12 mouse cellular contexts compared by ENCODE assay signal in the genomic region with DNA sequence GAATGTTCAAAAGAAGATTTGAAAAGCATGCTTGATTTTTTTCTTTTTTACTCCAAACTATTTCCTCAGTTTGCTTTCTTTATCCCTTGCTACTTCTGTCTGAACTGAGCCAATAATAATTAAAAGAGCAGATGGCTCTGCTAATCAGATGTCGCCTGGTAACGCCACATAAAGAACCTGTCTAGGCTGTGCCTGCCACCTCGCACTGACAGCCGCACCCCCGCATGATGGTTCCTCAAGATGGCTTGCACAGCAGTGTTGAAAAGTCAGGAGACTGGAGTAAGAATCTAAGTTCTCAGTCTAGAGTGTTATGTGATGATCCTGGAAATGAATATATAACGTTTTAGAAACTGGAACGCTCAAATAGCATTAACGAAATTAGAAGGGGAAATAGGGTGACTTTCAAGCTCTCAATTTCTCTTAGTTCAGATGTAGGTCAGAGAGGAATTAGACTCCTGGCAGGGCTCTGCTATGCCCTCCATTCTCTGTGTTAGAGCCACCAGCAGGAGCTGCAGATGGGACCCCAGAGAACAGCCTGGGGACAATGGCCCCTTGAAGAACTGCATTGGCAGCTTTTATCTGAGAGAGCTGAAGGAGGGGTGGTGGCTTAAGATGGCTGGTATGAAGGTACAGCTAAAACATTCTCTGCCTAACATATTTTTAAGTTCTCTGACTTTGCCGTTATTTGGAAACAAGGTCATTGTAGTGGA.
A peak's percentile ranks its signal among the peaks of the same experiment; 100 is the strongest.
DNase-seq lines count a peak whose midpoint lies in the region; ATAC-seq and TF ChIP-seq lines count a peak whose summit lies in the region.
"Had no signal": no experiment of that assay in that cellular context is flagged by ENCODE, and none has a peak within 500 bp of the region (broad histone marks: within the 10 kb centered on the region; RNA-seq: fewer than 3 reads in every experiment).

No protein-coding gene starts in this region.

- TF ChIP-seq POLR2A in brain, embryonic 14.5 days (IDR thresholded peaks at IDR 0.05; ENCODE audit: borderline replicate concordance, extremely low read depth, insufficient read depth, insufficient read length, poor library complexity, severe bottlenecking), result no peak

- no peaks in the 10 kb centered on the region for H3K9me3 ChIP-seq in hindbrain, embryonic 16.5 days (ENCODE audit: control insufficient read depth, low read length)
- H3K9me3 ChIP-seq in midbrain, embryonic 14.5 days (ENCODE audit: control insufficient read depth, low read length), result no peaks in the 10 kb centered on the region
- no peaks in the 10 kb centered on the region for H3K9me3 ChIP-seq in kidney, embryonic 16.5 days (ENCODE audit: low read length)
- H3K9me3 ChIP-seq in limb, embryonic 10.5 days (replicated peaks), result no peaks in the 10 kb centered on the region
- H3K9me3 ChIP-seq: embryonic facial prominence, embryonic 12.5 days; heart, embryonic 10.5 days; liver, embryonic 13.5 days had no signal

- DNase-seq in brain, embryonic 14.5 days (ENCODE audit: low read depth), result peak; percentile 94
- DNase-seq in cerebellum, postnatal 25 days, result peak; percentile 29 to 53
- peak; percentile 45 for DNase-seq in midbrain, embryonic 14.5 days
- DNase-seq in thymus, postnatal 10 days (ENCODE audit: low spot score in 2 of 2), result no peak
- DNase-seq in adrenal gland, postnatal 4 days (ENCODE audit: low spot score in 2 of 2), result no peak
- DNase-seq in limb, embryonic 10.5 days (ENCODE audit: low spot score), result no peak
- DNase-seq: adrenal gland, adult 2 months; liver, embryonic 13.5 days had no signal

- WGBS in hindbrain, embryonic 16.5 days, result 46% methylated on average over 9 of the region's 9 CpGs
- 42% methylated on average over 9 of the region's 9 CpGs for WGBS in midbrain, embryonic 14.5 days
- WGBS in kidney, embryonic 16.5 days, result 64% methylated on average over 9 of the region's 9 CpGs
- 82% methylated on average over 9 of the region's 9 CpGs for WGBS in limb, embryonic 10.5 days

- no peak for TF ChIP-seq CTCF in brain, embryonic 14.5 days (IDR thresholded peaks at IDR 0.05; ENCODE audit: borderline replicate concordance, extremely low read depth, insufficient read depth, insufficient read length)

- H3K27me3 ChIP-seq in hindbrain, embryonic 16.5 days (replicated peaks; ENCODE audit: control insufficient read depth, insufficient read depth, low read length), result no peaks in the 10 kb centered on the region
- no peaks in the 10 kb centered on the region for H3K27me3 ChIP-seq in midbrain, embryonic 14.5 days (ENCODE audit: control insufficient read depth, insufficient read depth, low read length)
- H3K27me3 ChIP-seq in kidney, embryonic 16.5 days (ENCODE audit: insufficient read depth, low read length), result no peaks in the 10 kb centered on the region
- H3K27me3 ChIP-seq in limb, embryonic 10.5 days (ENCODE audit: low read depth, poor library complexity, severe bottlenecking), result no peaks in the 10 kb centered on the region
- H3K27me3 ChIP-seq: embryonic facial prominence, embryonic 12.5 days; liver, embryonic 13.5 days had no signal

- no peaks in the 10 kb centered on the region for H3K36me3 ChIP-seq in hindbrain, embryonic 16.5 days (ENCODE audit: control insufficient read depth, insufficient read depth, low read length)
- H3K36me3 ChIP-seq in midbrain, embryonic 14.5 days (ENCODE audit: control insufficient read depth, insufficient read depth, low read length), result no peaks in the 10 kb centered on the region
- H3K36me3 ChIP-seq in kidney, embryonic 16.5 days (ENCODE audit: insufficient read depth, low read length), result no peaks in the 10 kb centered on the region
- no peaks in the 10 kb centered on the region for H3K36me3 ChIP-seq in limb, embryonic 10.5 days
- H3K36me3 ChIP-seq: embryonic facial prominence, embryonic 12.5 days; heart, embryonic 10.5 days; liver, embryonic 13.5 days had no signal

- H3K4me3 ChIP-seq in hindbrain, embryonic 16.5 days (ENCODE audit: low read length), result no peak overlapping the region
- no peak overlapping the region for H3K4me3 ChIP-seq in midbrain, embryonic 14.5 days (replicated peaks; ENCODE audit: low read depth, low read length)
- no peak overlapping the region for H3K4me3 ChIP-seq in kidney, embryonic 16.5 days (ENCODE audit: low read length)
- H3K4me3 ChIP-seq in limb, embryonic 10.5 days, result no peak overlapping the region
- H3K4me3 ChIP-seq: embryonic facial prominence, embryonic 12.5 days; heart, embryonic 10.5 days; liver, embryonic 13.5 days had no signal

- H3K27ac ChIP-seq in hindbrain, embryonic 16.5 days (ENCODE audit: low read depth, low read length), result peak overlapping the region; percentile 31; the same call in 1 of the 2 replicates
- peak overlapping the region; percentile 14; the same call in 1 of the 2 replicates for H3K27ac ChIP-seq in midbrain, embryonic 14.5 days (replicated peaks; ENCODE audit: low read depth, low read length)
- no peak overlapping the region for H3K27ac ChIP-seq in kidney, embryonic 16.5 days (ENCODE audit: low read length)
- no peak overlapping the region for H3K27ac ChIP-seq in limb, embryonic 10.5 days
- H3K27ac ChIP-seq: embryonic facial prominence, embryonic 12.5 days; heart, embryonic 10.5 days; liver, embryonic 13.5 days had no signal

- H3K4me2 ChIP-seq in hindbrain, embryonic 16.5 days (ENCODE audit: low read length), result no peak overlapping the region
- no peak overlapping the region for H3K4me2 ChIP-seq in midbrain, embryonic 14.5 days (ENCODE audit: low read length)
- no peak overlapping the region for H3K4me2 ChIP-seq in kidney, embryonic 16.5 days (replicated peaks; ENCODE audit: low read depth, low read length)
- H3K4me2 ChIP-seq: embryonic facial prominence, embryonic 12.5 days; liver, embryonic 13.5 days had no signal

- no peak overlapping the region for H3K9ac ChIP-seq in hindbrain, embryonic 16.5 days (ENCODE audit: low read depth, low read length)
- H3K9ac ChIP-seq in midbrain, embryonic 14.5 days (replicated peaks; ENCODE audit: low read length), result no peak overlapping the region
- H3K9ac ChIP-seq in kidney, embryonic 16.5 days (replicated peaks; ENCODE audit: low read length), result no peak overlapping the region
- H3K9ac ChIP-seq: embryonic facial prominence, embryonic 12.5 days; liver, embryonic 13.5 days had no signal

- peak; percentile 49; the same call in 1 of the 2 replicates for ATAC-seq in hindbrain, embryonic 16.5 days
- no peak for ATAC-seq in midbrain, embryonic 14.5 days (ENCODE audit: low FRiP score, low TSS enrichment)
- ATAC-seq in kidney, embryonic 16.5 days (ENCODE audit: low FRiP score, low TSS enrichment), result no peak

- peaks cover 13% of the 10 kb centered on the region for H3K4me1 ChIP-seq in hindbrain, embryonic 16.5 days (ENCODE audit: control insufficient read depth, insufficient read depth, low read depth, low read length)
- peaks cover 31% of the 10 kb centered on the region; the same call in 1 of the 2 replicates for H3K4me1 ChIP-seq in midbrain, embryonic 14.5 days (ENCODE audit: control insufficient read depth, insufficient read depth, low read length)
- H3K4me1 ChIP-seq in kidney, embryonic 16.5 days (ENCODE audit: insufficient read depth, low read length), result peaks cover 9% of the 10 kb centered on the region
- H3K4me1 ChIP-seq in limb, embryonic 10.5 days, result peaks cover 9% of the 10 kb centered on the region
- H3K4me1 ChIP-seq: liver, embryonic 13.5 days had no signal

Comparison
In these comparisons a context has a peak if more than half of its experiments do, and no peak if none do; other contexts are left out.
1. DNase-seq: peak in brain, embryonic 14.5 days (single experiment), cerebellum, postnatal 25 days (2 of 2) and midbrain, embryonic 14.5 days (single experiment); none in thymus, postnatal 10 days (0 of 2), adrenal gland, postnatal 4 days (0 of 2) and limb, embryonic 10.5 days (single experiment).
2. H3K27ac ChIP-seq: peak in hindbrain, embryonic 16.5 days (single experiment) and midbrain, embryonic 14.5 days (single experiment); none in kidney, embryonic 16.5 days (single experiment) and limb, embryonic 10.5 days (single experiment).